Mouse (Mus musculus) heart, embryonic 14.5 days (tissue): ENCODE data around the gene Ptgis. TPM values are rescaled to one million over a fixed set of nuclear protein-coding genes. Genes with fewer than 3 reads are reported as not detected.

ENCODE experiments used
- ATAC-seq: fragments of 200-750 bp; cut with Nextera tagmentation; 2 replicates; pipeline ENCODE4 v1.8.0; 2017; ENCODE audit warnings: low read depth, moderate TSS enrichment; ENCODE audit not compliant: insufficient number of reproducible peaks, insufficient read depth, low FRiP score
- H3K27ac ChIP-seq, 2 experiments: fragments of 200-500 bp in 1 of 2; fragments of 300-500 bp in 1 of 2; sonication (generic) in 1 of 2; replicated peaks in 1 of 2; 2 replicates each; pipeline ENCODE4 v1.5.1; 2012 to 2014; ENCODE audit warnings: low read depth in 2 of 2, low read length in 2 of 2, control low read depth in 1 of 2, mild to moderate bottlenecking in 1 of 2, mixed read lengths in 1 of 2; ENCODE audit not compliant: control insufficient read depth in 1 of 2, insufficient read depth in 1 of 2
- H3K27me3 ChIP-seq: fragments of 300-500 bp; sonication (generic); 2 replicates; pipeline ENCODE4 v1.6.1; 2014; ENCODE audit warnings: mild to moderate bottlenecking, low read length, control low read depth; ENCODE audit not compliant: control insufficient read depth, insufficient read depth
- H3K36me3 ChIP-seq: fragments of 300-500 bp; sonication (generic); 2 replicates; pipeline ENCODE4 v1.6.1; 2014; ENCODE audit warnings: mild to moderate bottlenecking, control low read depth, low read length, mixed read lengths; ENCODE audit not compliant: control insufficient read depth, insufficient read depth
- H3K4me1 ChIP-seq, 2 experiments: fragments of 200-500 bp in 1 of 2; fragments of 300-500 bp in 1 of 2; sonication (generic) in 1 of 2; 2 replicates each; pipeline ENCODE4 v1.6.1; 2012 to 2014; ENCODE audit warnings: low read length in 2 of 2, control low read depth in 1 of 2, mixed read lengths in 1 of 2; ENCODE audit not compliant: control insufficient read depth in 2 of 2, insufficient read depth in 2 of 2
- H3K4me2 ChIP-seq: fragments of 300-500 bp; sonication (generic); 2 replicates; pipeline ENCODE4 v1.6.1; 2014; ENCODE audit warnings: mild to moderate bottlenecking, low read length
- H3K4me3 ChIP-seq, 2 experiments: fragments of 200-500 bp in 1 of 2; fragments of 300-500 bp in 1 of 2; sonication (generic) in 1 of 2; 2 replicates each; pipeline ENCODE4 v1.5.1; 2012 to 2014; ENCODE audit warnings: low read length in 2 of 2, mild to moderate bottlenecking in 2 of 2, control low read depth in 1 of 2, low read depth in 1 of 2, moderate library complexity in 1 of 2; ENCODE audit not compliant: control insufficient read depth in 1 of 2, insufficient read depth in 1 of 2
- H3K9ac ChIP-seq: fragments of 300-500 bp; sonication (generic); 2 replicates; pipeline ENCODE4 v1.6.1; 2014; ENCODE audit warnings: mild to moderate bottlenecking, low read length
- H3K9me3 ChIP-seq: fragments of 300-500 bp; sonication (generic); 2 replicates; pipeline ENCODE4 v1.6.1; 2016; ENCODE audit warnings: low read length, control low read depth; ENCODE audit not compliant: control insufficient read depth
- WGBS: fragments of 180-500 bp; shearing (Covaris S2); extraction: QIAGEN DNeasy Blood & Tissue Kit; methylation state at CpG from one replicate; pipeline ENCODE4 v1.1.7; 2014; 5-methylcytosine and 5-hydroxymethylcytosine counted together
- polyA plus RNA-seq: library from polyadenylated mRNA; unstranded; fragments of >200 nt; fragmentation: Nextera tagmentation; extraction: Ambion mirVana; gene quantifications from 2 replicates; pipeline ENCODE4 v1.2.1, GENCODE M21; 2014

The Ptgis gene
- polyA plus RNA-seq, 1 experiment from 2014 or later: 21.2 TPM

DNA sequence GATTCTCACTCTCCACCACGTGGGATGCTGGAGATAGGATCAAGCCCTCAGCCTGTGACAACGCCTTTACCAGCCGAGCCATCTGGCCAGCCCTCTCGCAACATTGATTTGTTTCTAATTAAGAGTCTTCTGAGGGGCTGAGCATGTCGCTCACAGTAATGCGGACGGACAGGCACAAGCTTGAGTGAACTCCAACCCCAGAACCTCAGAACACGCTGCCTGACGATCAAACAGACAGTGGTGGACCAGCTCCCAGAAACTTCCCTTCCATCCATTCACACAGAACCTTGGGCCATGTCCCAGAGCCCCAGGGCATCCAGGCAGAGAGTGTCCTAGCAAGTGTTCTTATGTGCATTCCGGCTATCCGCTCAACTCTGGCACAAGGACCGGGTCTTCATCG is 36.6 kb upstream of the Ptgis start:
- 0 out of 4 replicates have a peak, but pooled peaks cover 0 to 2% of the 10 kb centered on the region in 2 experiments for H3K4me1 ChIP-seq
- no peak overlapping the region for H3K4me3 ChIP-seq
- no peaks in the 10 kb centered on the region for H3K36me3 ChIP-seq
- H3K9me3 ChIP-seq: no peaks in the 10 kb centered on the region
- no peak overlapping the region for H3K27ac ChIP-seq
- H3K9ac ChIP-seq: no peak overlapping the region
- H3K4me2 ChIP-seq: no peak overlapping the region
- WGBS: 77% methylated on average over 13 of the region's 13 CpGs
- no peak for ATAC-seq
- H3K27me3 ChIP-seq: no peaks in the 10 kb centered on the region; the same call in none of the 2 replicates

GRCm38 (mm10) chr2:167275856-167276255 is 35.5 kb upstream of the Ptgis start:
- H3K4me1 ChIP-seq: 0 out of 4 replicates have a peak, but pooled peaks cover 0 to 2% of the 10 kb centered on the region in 2 experiments
- H3K4me2 ChIP-seq: no peak overlapping the region
- WGBS: 82% methylated on average over 10 of the region's 10 CpGs

GRCm38 (mm10) chr2:167274713-167275465 is 34.5 kb upstream of the Ptgis start:
- no peak overlapping the region for H3K4me3 ChIP-seq
- no peaks in the 10 kb centered on the region for H3K36me3 ChIP-seq
- H3K27me3 ChIP-seq: no peaks in the 10 kb centered on the region; the same call in 1 of the 2 replicates
- 53% methylated on average over 10 of the region's 10 CpGs for WGBS
- H3K27ac ChIP-seq: no peak overlapping the region
- no peak overlapping the region for H3K9ac ChIP-seq
- H3K4me2 ChIP-seq: no peak overlapping the region
- H3K4me1 ChIP-seq: no peaks in the 10 kb centered on the region
- no peak for ATAC-seq
- H3K9me3 ChIP-seq: no peaks in the 10 kb centered on the region

More at GRCm38 (mm10) chr2:167275856-167276255, 35.5 kb upstream of the Ptgis start:
- no peak for ATAC-seq
- H3K9ac ChIP-seq: no peak overlapping the region
- H3K27ac ChIP-seq: no peak overlapping the region
- H3K36me3 ChIP-seq: no peaks in the 10 kb centered on the region
- H3K4me3 ChIP-seq: no peak overlapping the region
- no peaks in the 10 kb centered on the region; the same call in none of the 2 replicates for H3K27me3 ChIP-seq
- no peaks in the 10 kb centered on the region for H3K9me3 ChIP-seq

GRCm38 (mm10) chr2:167273206-167273740 is 32.9 kb upstream of the Ptgis start:
- no peak overlapping the region for H3K4me2 ChIP-seq
- H3K4me1 ChIP-seq: peaks cover 3% of the 10 kb centered on the region in 2 experiments
- no peak overlapping the region for H3K27ac ChIP-seq
- no peak overlapping the region for H3K9ac ChIP-seq
- H3K9me3 ChIP-seq: no peaks in the 10 kb centered on the region
- ATAC-seq: no peak
- H3K36me3 ChIP-seq: no peaks in the 10 kb centered on the region
- no peaks in the 10 kb centered on the region for H3K27me3 ChIP-seq
- H3K4me3 ChIP-seq: no peak overlapping the region
- WGBS: 71% methylated on average over 13 of the region's 13 CpGs

GRCm38 (mm10) chr2:167272706-167273105 is 32.3 kb upstream of the Ptgis start:
- H3K4me1 ChIP-seq: peaks cover 7 to 8% of the 10 kb centered on the region in 2 experiments
- no peaks in the 10 kb centered on the region for H3K36me3 ChIP-seq
- no peaks in the 10 kb centered on the region for H3K9me3 ChIP-seq
- H3K27me3 ChIP-seq: no peaks in the 10 kb centered on the region
- H3K27ac ChIP-seq: no peak overlapping the region
- no peak overlapping the region for H3K4me3 ChIP-seq
- H3K9ac ChIP-seq: no peak overlapping the region
- 85% methylated on average over 3 of the region's 3 CpGs for WGBS
- H3K4me2 ChIP-seq: no peak overlapping the region
- no peak for ATAC-seq

DNA sequence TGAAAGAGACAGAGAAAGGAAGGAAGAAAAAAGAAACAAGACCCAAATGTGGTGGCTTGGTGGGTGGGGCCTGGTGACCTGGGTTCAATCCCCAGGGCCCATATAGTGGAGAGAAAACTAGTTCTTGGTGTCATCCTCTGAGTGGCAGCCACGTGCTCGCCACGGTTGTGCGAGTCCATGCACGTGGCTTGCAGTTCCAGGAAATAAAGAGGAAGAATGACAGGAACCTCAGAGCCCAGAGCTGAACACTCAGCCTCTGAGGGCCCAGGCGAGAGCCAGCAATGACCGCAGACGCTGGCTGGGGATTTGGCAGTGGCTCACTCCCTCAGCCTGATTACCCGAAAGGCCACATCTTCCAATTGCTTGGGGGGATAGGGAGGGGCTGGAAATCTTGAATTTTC is 30.7 kb upstream of the Ptgis start:
- no peak for ATAC-seq
- Histone ChIP-seq H3K27ac (no peak overlapping the region), H3K9ac (no peak overlapping the region), H3K4me2 (no peak overlapping the region), H3K4me1 (peaks cover 9 to 11% of the 10 kb centered on the region in 2 experiments), H3K9me3 (no peaks in the 10 kb centered on the region), H3K36me3 (no peaks in the 10 kb centered on the region), H3K27me3 (no peaks in the 10 kb centered on the region), H3K4me3 (no peak overlapping the region)
- WGBS: 78% methylated on average over 9 of the region's 9 CpGs

DNA sequence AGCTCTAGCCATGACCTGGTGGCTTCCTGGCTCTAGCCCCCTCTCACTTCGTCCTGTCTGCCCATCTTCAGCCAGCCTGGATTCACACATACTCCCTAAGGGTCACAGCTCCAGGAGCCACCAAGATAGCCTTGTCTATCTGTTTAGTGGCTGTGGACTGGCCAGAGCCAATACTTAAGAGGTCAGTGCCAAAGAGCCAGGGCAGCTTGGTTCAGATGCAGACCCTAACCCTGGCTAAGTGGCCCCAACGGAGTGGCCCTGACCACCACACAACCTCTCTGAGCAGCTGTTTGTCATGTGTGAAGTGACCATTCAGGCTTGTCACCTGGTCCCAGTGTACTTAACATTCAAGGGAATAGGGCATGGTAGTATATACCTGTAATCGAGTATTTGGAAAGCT is 30.1 kb upstream of the Ptgis start:
- Histone ChIP-seq H3K4me3 (no peak overlapping the region), H3K4me2 (no peak overlapping the region), H3K27me3 (no peaks in the 10 kb centered on the region), H3K9me3 (no peaks in the 10 kb centered on the region), H3K27ac (no peak overlapping the region), H3K36me3 (no peaks in the 10 kb centered on the region), H3K9ac (no peak overlapping the region), H3K4me1 (peaks cover 9 to 11% of the 10 kb centered on the region in 2 experiments)
- no peak for ATAC-seq
- WGBS: 90% methylated on average over 3 of the region's 3 CpGs
